Mouse (Mus musculus): ENCODE results near the gene Olfr512. TPM values are rescaled to one million over a fixed set of nuclear protein-coding genes. Genes with fewer than 3 reads are reported as not detected.

Gene Olfr512
- not detected in 2 replicates for polyA plus RNA-seq (2015; fragmentation: Nextera tagmentation; extraction: Ambion mirVana)

DNA sequence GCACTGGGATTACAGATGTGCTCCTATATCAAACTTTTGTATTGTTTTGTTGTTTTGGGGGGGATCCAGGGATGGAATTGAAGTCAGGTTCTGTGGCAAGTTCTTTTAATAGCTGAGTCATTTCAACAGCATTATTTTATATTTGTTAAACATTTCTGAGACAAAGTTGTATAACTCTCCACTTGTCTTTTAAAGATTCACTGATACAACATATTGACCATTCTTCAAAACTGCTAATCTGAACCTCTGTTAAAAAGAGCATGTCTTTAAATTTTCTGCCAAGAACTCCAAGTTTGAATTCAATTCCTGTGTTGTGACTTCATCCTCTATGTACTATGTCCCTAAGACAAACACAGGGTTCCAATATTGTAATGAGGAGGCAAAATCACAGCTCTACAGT is at the start of gene Olfr512:
TSS of gene Olfr512 (plus strand) at position 301 of the 400 bp plus-strand sequence.
- H3K27ac ChIP-seq (ENCODE audit: low read length), result no peak within 1 kb of the TSS
- H3K4me1 ChIP-seq (ENCODE audit: insufficient read depth, low read length), result no peaks in the 10 kb centered on the region
- H3K4me3 ChIP-seq (ENCODE audit: low read length), result no peak within 1 kb of the TSS
- H3K9me3 ChIP-seq (ENCODE audit: low read length), result no peaks in the 10 kb centered on the region
- H3K36me3 ChIP-seq (ENCODE audit: insufficient read depth, low read length), result no peaks in the 10 kb centered on the region
- H3K27me3 ChIP-seq (ENCODE audit: insufficient read depth, low read length), result no peaks in the 10 kb centered on the region
- H3K9ac ChIP-seq (replicated peaks; ENCODE audit: low read length), result no peak within 1 kb of the TSS
- no peak within 1 kb of the TSS for H3K4me2 ChIP-seq (replicated peaks; ENCODE audit: low read depth, low read length)
- ATAC-seq (ENCODE audit: low FRiP score, low TSS enrichment), result no peak

DNA sequence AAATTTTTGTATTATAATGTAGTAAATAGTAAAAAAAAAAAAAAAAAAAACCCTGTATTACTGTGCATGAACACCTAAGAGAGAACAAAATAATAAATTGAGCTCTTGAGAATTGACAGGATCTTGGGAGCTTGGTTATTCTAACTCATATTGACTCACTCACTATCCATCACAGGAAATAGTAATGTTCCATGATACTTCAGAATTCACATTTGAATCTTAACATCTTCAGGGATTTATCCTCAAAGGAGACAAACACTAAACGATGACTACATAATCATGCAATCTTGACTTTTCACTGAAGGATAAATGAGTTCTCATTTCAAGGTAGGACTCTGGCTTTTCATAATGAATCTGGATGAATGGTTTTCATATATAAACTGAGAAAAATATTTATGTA is 47.0 kb upstream of the Olfr512 start, which contains the start of gene Olfr510:
TSS of gene Olfr510 (plus strand) at position 301 of the 400 bp plus-strand sequence.
- no peaks in the 10 kb centered on the region for H3K9me3 ChIP-seq (ENCODE audit: low read length)
- no peaks in the 10 kb centered on the region for H3K27me3 ChIP-seq (ENCODE audit: insufficient read depth, low read length)
- ATAC-seq (ENCODE audit: low FRiP score, low TSS enrichment), result no peak
- H3K4me3 ChIP-seq (ENCODE audit: low read length), result no peak within 1 kb of the TSS
- H3K4me1 ChIP-seq (ENCODE audit: insufficient read depth, low read length), result no peaks in the 10 kb centered on the region
- no peak within 1 kb of the TSS for H3K9ac ChIP-seq (replicated peaks; ENCODE audit: low read length)
- H3K4me2 ChIP-seq (replicated peaks; ENCODE audit: low read depth, low read length), result no peak within 1 kb of the TSS
- 93% methylated on average over 1 of the region's 1 CpGs for WGBS
- no peaks in the 10 kb centered on the region for H3K36me3 ChIP-seq (ENCODE audit: insufficient read depth, low read length)
- no peak within 1 kb of the TSS for H3K27ac ChIP-seq (ENCODE audit: low read length)

DNA sequence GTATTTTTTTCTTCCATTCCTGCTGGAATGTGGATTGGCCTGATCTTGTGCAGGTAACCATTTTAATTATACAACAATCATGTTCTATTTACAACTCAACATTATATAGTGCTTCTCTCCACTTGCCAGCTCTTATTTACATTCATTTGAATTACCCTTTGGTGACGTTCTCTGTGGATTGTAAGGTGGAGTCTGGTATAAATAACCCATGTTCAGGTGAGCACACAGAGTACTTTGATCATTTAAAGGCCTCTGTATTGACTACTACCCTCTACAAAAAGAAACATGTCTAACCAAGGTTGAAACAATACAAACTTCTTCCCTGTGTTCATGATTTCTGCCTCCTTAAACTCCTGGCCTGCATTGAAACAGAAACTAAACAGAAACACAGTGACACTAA is 42.1 kb upstream of the Olfr512 start:
- Histone ChIP-seq H3K36me3 (ENCODE audit: insufficient read depth, low read length) (no peaks in the 10 kb centered on the region), H3K9me3 (ENCODE audit: low read length) (no peaks in the 10 kb centered on the region), H3K27me3 (ENCODE audit: insufficient read depth, low read length) (no peaks in the 10 kb centered on the region), H3K27ac (ENCODE audit: low read length) (no peak overlapping the region), H3K4me1 (ENCODE audit: insufficient read depth, low read length) (no peaks in the 10 kb centered on the region), H3K4me3 (ENCODE audit: low read length) (no peak overlapping the region), H3K9ac (replicated peaks; ENCODE audit: low read length) (no peak overlapping the region), H3K4me2 (replicated peaks; ENCODE audit: low read depth, low read length) (no peak overlapping the region)
- ATAC-seq (ENCODE audit: low FRiP score, low TSS enrichment), result no peak
- WGBS, result 71% methylated on average over 1 of the region's 1 CpGs

DNA sequence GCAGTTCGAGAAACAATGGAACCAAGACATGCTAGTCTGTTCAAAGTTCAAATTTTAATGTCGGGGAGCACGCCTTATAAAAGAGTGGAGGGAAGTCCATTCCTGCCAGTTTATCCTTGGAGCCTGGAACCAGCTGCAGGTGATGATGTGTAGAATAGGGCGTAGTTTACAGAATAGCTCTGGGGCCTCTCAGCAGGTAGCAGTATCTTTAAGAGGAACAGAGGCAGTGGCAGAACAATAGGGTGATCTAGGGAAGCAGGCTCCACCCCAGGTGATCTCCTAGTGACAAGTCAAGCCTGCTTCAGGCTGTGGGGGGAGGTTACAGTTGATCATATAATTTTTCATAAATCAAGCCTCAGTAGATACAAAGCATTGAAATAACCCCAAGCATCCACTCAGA is 34.2 kb upstream of the Olfr512 start:
- 84% methylated on average over 4 of the region's 4 CpGs for WGBS
- no peaks in the 10 kb centered on the region for H3K27me3 ChIP-seq (ENCODE audit: insufficient read depth, low read length)
- H3K9ac ChIP-seq (replicated peaks; ENCODE audit: low read length), result no peak overlapping the region
- H3K4me2 ChIP-seq (replicated peaks; ENCODE audit: low read depth, low read length), result no peak overlapping the region
- H3K9me3 ChIP-seq (ENCODE audit: low read length), result no peaks in the 10 kb centered on the region
- H3K4me1 ChIP-seq (ENCODE audit: insufficient read depth, low read length), result no peaks in the 10 kb centered on the region
- ATAC-seq (ENCODE audit: low FRiP score, low TSS enrichment), result no peak
- no peak overlapping the region for H3K4me3 ChIP-seq (ENCODE audit: low read length)
- H3K27ac ChIP-seq (ENCODE audit: low read length), result no peak overlapping the region
- no peaks in the 10 kb centered on the region for H3K36me3 ChIP-seq (ENCODE audit: insufficient read depth, low read length)

DNA sequence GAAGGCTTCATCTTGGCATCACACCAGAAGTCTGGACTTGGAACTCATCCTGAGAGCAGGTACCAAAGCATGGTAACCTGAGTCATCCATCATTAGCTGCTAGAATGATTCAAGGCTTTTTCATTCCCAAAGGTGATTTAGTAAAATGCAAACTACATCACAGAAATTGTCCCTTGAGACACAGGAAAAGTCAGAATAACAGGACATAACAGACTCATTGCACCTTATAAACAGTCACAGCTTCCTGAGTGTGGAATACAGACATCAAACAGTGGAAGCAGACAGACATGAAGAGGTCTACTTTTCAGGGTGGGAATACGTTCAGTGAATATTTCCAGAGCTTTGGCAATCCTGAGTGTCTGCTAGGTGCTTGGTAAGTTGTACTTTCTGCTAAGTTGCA is 37.6 kb downstream of the Olfr512 start, which contains the start of gene Olfr513:
TSS of gene Olfr513 (plus strand) at position 301 of the 400 bp plus-strand sequence.
- no peak for ATAC-seq (ENCODE audit: low FRiP score, low TSS enrichment)
- 73% methylated on average over 1 of the region's 1 CpGs for WGBS
- no peak within 1 kb of the TSS for H3K9ac ChIP-seq (replicated peaks; ENCODE audit: low read length)

DNA sequence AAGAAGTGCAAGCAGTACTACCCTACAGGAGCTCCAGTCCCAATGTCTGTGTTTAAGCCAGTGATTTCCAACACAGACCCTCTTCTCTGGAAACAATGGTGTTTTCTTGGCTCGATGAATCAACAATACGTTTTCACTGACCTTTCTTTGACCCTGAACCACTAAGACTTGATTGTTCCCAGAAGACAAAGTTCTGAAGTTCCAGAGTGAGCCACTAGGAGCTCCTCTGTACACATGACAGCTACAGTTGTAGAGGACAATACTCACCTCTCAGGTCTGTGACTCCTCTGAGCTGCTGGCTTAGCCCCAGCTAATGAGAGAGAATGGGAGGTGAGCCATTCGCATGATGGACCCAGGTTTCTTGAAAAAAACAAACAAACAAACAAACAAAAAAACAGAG is 47.3 kb downstream of the Olfr512 start:
- no peaks in the 10 kb centered on the region for H3K4me1 ChIP-seq (ENCODE audit: insufficient read depth, low read length)
- H3K4me3 ChIP-seq (ENCODE audit: low read length), result no peak overlapping the region
- no peaks in the 10 kb centered on the region for H3K27me3 ChIP-seq (ENCODE audit: insufficient read depth, low read length)
- no peak overlapping the region for H3K9ac ChIP-seq (replicated peaks; ENCODE audit: low read length)
- no peaks in the 10 kb centered on the region for H3K9me3 ChIP-seq (ENCODE audit: low read length)
- H3K36me3 ChIP-seq (ENCODE audit: insufficient read depth, low read length), result no peaks in the 10 kb centered on the region
- no peak overlapping the region for H3K27ac ChIP-seq (ENCODE audit: low read length)
- ATAC-seq (ENCODE audit: low FRiP score, low TSS enrichment), result no peak
- H3K4me2 ChIP-seq (replicated peaks; ENCODE audit: low read depth, low read length), result no peak overlapping the region
- 40% methylated on average over 3 of the region's 3 CpGs for WGBS

More for the DNA sequence above, 37.6 kb downstream of the Olfr512 start, which contains the start of gene Olfr513:
- no peaks in the 10 kb centered on the region for H3K9me3 ChIP-seq (ENCODE audit: low read length)
- no peaks in the 10 kb centered on the region for H3K4me1 ChIP-seq (ENCODE audit: insufficient read depth, low read length)
- H3K4me3 ChIP-seq (ENCODE audit: low read length), result no peak within 1 kb of the TSS
- no peaks in the 10 kb centered on the region for H3K36me3 ChIP-seq (ENCODE audit: insufficient read depth, low read length)
- no peak within 1 kb of the TSS for H3K27ac ChIP-seq (ENCODE audit: low read length)
- no peaks in the 10 kb centered on the region for H3K27me3 ChIP-seq (ENCODE audit: insufficient read depth, low read length)
- no peak within 1 kb of the TSS for H3K4me2 ChIP-seq (replicated peaks; ENCODE audit: low read depth, low read length)

Other genes with a start within 250 kb of the Olfr512 start
- not detected in 2 replicates for gene Olfr498, start 248.0 kb upstream of the Olfr512 start, polyA plus RNA-seq (2015; fragmentation: Nextera tagmentation; extraction: Ambion mirVana)
- gene Olfr502, start 188.3 kb upstream of the Olfr512 start, polyA plus RNA-seq (2015; fragmentation: Nextera tagmentation; extraction: Ambion mirVana), result not detected in 2 replicates
- not detected in 2 replicates for gene Olfr503, start 168.8 kb upstream of the Olfr512 start, polyA plus RNA-seq (2015; fragmentation: Nextera tagmentation; extraction: Ambion mirVana)
- gene Olfr504, start 147.5 kb upstream of the Olfr512 start, polyA plus RNA-seq (2015; fragmentation: Nextera tagmentation; extraction: Ambion mirVana), result not detected in 2 replicates
- gene Olfr506, start 102.5 kb upstream of the Olfr512 start, polyA plus RNA-seq (2015; fragmentation: Nextera tagmentation; extraction: Ambion mirVana), result not detected in 2 replicates
- not detected in 2 replicates for gene Olfr507, start 91.5 kb upstream of the Olfr512 start, polyA plus RNA-seq (2015; fragmentation: Nextera tagmentation; extraction: Ambion mirVana)
- gene Olfr508, start 83.3 kb upstream of the Olfr512 start, polyA plus RNA-seq (2015; fragmentation: Nextera tagmentation; extraction: Ambion mirVana), result not detected in 2 replicates
- not detected in 2 replicates for gene Olfr509, start 61.4 kb upstream of the Olfr512 start, polyA plus RNA-seq (2015; fragmentation: Nextera tagmentation; extraction: Ambion mirVana)
- not detected in 2 replicates for gene Olfr510, start 46.9 kb upstream of the Olfr512 start, polyA plus RNA-seq (2015; fragmentation: Nextera tagmentation; extraction: Ambion mirVana)
- gene Olfr513, start 37.7 kb downstream of the Olfr512 start, polyA plus RNA-seq (2015; fragmentation: Nextera tagmentation; extraction: Ambion mirVana), result not detected in 2 replicates
- gene Olfr514, start 112.7 kb downstream of the Olfr512 start, polyA plus RNA-seq (2015; fragmentation: Nextera tagmentation; extraction: Ambion mirVana), result not detected in 2 replicates
- gene Olfr516, start 137.2 kb downstream of the Olfr512 start, polyA plus RNA-seq (2015; fragmentation: Nextera tagmentation; extraction: Ambion mirVana), result not detected in 2 replicates
- gene Olfr517, start 159.1 kb downstream of the Olfr512 start, polyA plus RNA-seq (2015; fragmentation: Nextera tagmentation; extraction: Ambion mirVana), result not detected in 2 replicates
- not detected in 2 replicates for gene Olfr518, start 171.7 kb downstream of the Olfr512 start, polyA plus RNA-seq (2015; fragmentation: Nextera tagmentation; extraction: Ambion mirVana)
- gene Olfr519, start 181.1 kb downstream of the Olfr512 start, polyA plus RNA-seq (2015; fragmentation: Nextera tagmentation; extraction: Ambion mirVana), result not detected in 2 replicates
- 0.04 and 0.07 TPM in 2 replicates for gene Nlrp10, start 216.9 kb downstream of the Olfr512 start, polyA plus RNA-seq (2015; fragmentation: Nextera tagmentation; extraction: Ambion mirVana)
- 80.0 and 88.3 TPM in 2 replicates for gene Eif3f, start 221.1 kb downstream of the Olfr512 start, polyA plus RNA-seq (2015; fragmentation: Nextera tagmentation; extraction: Ambion mirVana)
- 1.00 and 1.7 TPM in 2 replicates for gene Tub, start 237.0 kb downstream of the Olfr512 start, polyA plus RNA-seq (2015; fragmentation: Nextera tagmentation; extraction: Ambion mirVana)

Data from kidney, embryonic 16.5 days (tissue).